Mouse (Mus musculus): ENCODE measurements around the gene Mtrr.

Gene Mtrr

GRCm38 (mm10) chr13:68581747-68582516 is at the start of gene Mtrr, which contains the start of gene Fastkd3:
Gene Mtrr (minus strand): TSS chr13:68582149.
Gene Fastkd3 (plus strand): TSS chr13:68582234.
- DNase-seq (ENCODE audit: low spot score in 2 of 2) = peak; percentile 94 to 98

GRCm38 (mm10) chr13:68627041-68627440 is 45.1 kb upstream of the Mtrr start:
- DNase-seq (ENCODE audit: low spot score in 2 of 2) = no peak

- no peak for DNase-seq (ENCODE audit: low spot score in 2 of 2)
Measured at GRCm38 (mm10) chr13:68622792-68623191, 40.8 kb upstream of the Mtrr start.

DNA sequence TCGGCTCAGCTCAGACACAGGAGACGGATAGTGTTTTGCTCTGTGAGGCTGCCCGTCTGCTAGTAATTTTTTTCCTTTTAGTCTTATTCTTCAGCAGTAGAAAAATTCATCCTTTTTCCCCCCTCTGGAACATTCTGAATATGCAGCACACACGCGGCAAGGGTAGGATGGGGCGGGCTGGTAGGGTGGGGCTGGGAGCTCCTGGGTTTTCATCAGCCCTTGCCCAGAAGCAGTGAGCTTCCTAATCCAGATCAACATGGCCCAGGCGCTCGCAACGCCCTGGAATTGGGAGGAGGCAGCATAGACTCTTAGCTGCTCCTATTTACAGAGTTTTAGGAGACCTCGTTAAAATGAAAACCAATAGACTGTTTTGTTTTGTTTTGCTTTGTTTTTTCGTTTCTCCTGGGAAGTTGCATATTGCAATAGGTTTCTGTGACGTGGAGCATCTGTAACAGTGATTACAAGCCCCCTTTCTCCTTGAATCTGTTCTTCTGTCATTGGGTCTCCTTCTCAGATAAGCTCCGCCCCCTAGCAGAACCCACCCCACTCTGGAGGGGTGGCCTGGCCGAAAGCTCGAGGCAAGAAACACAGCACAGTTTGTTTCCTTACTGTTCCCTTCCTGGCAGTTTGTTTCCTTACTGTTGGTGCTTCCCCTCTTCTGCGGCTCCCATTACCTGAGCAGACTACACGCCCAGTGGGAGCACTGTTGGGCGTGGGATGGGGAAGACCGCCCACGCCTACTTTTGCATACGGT is 25.9 kb upstream of the Mtrr start:
- DNase-seq (ENCODE audit: low spot score in 2 of 2) = no peak

DNA sequence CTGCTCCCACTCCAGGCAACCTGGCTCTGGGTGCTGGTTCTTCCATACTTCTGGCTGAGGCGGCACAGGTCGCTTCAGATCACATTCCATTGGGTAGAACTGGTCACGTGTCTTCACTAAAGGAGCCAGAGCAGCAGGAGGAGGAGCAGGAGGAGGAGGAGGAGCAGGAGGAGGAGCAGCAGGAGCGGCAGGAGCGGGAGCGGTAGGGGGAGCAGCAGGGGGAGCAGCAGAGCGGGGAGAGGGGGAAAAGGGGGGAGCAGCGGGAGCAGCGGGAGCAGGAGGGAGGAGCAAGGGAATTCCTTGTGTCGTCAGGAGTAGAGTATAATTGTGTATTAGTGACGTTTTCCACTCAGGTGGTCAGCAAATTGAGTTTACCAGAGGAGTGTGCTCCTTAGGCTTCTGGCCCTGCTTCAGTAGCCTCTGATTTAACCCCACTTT is 23.8 kb upstream of the Mtrr start:
- peak in 1 of 2 experiments; percentile 9 for DNase-seq (ENCODE audit: low spot score in 2 of 2)

DNA sequence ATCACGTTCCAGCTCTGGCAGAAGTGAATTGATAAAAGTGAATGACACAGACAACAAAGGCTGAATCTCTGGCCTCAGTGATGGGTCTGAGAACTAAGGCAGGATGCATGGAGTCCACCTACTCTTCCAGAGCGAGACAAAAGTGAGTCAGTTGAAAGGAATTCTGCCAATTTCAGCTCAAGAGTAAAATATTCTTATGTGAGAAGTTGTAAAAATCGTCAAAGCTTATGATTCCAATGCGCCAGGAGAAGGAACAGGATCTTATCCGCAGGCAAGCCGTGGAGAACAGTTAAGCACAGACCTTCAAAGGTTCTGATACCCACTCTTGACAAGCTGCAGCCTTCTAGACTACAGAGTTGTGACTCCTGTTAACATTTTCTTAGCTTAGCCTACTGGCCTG is 21.1 kb upstream of the Mtrr start:
- no peak for DNase-seq (ENCODE audit: low spot score in 2 of 2)

DNA sequence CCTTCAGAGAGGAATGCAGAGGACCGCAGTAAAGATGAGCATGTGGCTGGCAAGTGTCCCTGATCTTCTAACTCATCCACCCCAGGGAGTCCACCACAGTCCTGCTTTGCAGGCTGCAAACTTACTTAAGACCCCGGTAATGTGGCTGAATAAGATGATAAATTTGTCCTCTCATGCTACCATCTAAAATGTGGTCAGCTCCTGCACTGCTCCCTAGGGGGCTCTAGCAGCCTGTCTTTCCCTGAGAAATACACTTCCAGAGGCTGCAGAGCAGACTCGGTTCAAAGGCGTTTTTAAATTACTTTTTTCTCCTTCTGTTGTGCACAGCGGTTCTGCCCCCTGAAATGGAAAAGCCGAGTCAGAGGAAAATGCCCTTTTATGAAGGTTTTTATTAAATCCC is 19.2 kb upstream of the Mtrr start:
- peak in 1 of 2 experiments; percentile 5 for DNase-seq (ENCODE audit: low spot score in 2 of 2)

DNA sequence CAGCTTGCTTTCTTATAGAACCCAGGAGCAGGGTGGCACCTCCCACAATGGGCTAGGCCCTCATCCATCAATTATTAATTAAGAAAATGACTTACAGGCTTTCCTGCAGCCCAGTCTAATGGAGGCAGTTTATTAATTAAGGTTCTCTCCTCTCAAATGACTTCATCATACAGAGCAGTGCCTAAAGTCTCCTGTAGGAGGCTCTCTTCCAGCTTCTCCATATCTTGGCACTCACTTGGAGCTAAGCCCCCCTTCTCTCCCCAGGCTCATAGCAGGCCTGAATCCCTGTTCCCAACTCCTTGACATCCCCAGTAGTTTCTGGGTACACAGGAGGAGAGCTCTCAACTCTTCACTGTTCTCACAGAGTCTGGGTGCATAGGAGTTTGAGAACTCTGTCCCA is 17.0 kb upstream of the Mtrr start:
- no peak for DNase-seq (ENCODE audit: low spot score in 2 of 2)

- no peak for DNase-seq (ENCODE audit: low spot score in 2 of 2)
Measured at GRCm38 (mm10) chr13:68597667-68598066, 15.7 kb upstream of the Mtrr start.

- DNase-seq (ENCODE audit: low spot score in 2 of 2) = no peak
Measured at GRCm38 (mm10) chr13:68597199-68597598, 15.2 kb upstream of the Mtrr start, which contains the start of gene 1700001L19Rik. Gene 1700001L19Rik (plus strand): TSS chr13:68597421.

DNA sequence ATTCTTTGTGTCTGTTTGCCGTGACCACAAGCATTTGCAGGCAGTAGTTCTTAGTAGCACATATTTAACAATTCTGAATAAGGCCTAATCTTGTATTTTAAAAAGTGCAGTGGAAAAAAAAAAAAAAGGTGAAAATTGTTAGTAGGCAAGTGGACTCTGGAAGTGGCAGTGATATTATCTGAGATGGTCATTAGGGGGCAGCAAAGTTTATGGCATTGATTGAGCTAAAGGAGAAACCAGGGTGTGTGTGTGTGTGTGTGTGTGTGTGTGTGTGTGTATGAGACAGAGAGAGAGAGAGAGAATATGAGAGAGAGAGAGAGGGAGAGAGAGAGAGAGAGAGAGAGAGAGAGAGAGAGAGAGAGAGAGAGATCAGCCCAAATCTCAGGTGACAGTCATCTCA is 11.8 kb upstream of the Mtrr start:
- DNase-seq (ENCODE audit: low spot score in 2 of 2) = no peak

GRCm38 (mm10) chr13:68588352-68588751 is 6.4 kb upstream of the Mtrr start:
- DNase-seq (ENCODE audit: low spot score in 2 of 2) = no peak

DNA sequence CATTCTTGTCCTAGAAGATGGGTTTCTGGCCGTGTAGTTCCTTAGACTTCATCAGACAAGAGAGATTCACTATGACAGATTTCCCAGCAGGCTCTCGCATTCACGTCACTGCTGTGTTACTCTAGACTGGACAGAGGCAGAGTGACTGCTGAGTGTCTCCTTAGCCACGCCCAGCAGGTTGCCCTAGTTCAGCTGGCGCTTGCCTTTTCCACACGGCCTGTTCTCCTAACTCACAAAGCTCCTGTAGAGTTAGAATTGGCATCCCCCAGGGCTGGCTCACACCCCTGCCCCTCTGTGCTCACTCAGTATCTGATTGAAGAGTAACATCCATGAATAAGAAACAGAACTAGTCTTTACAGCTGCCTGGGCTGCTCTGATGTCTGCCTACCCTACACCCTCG is 3.5 kb upstream of the Mtrr start:
- DNase-seq (ENCODE audit: low spot score in 2 of 2) = no peak

- no peak for DNase-seq (ENCODE audit: low spot score in 2 of 2)
Measured at GRCm38 (mm10) chr13:68583961-68584360, 2.0 kb upstream of the Mtrr start.

- DNase-seq (ENCODE audit: low spot score in 2 of 2) = no peak
Measured at GRCm38 (mm10) chr13:68582517-68582780, 500 bp upstream of the Mtrr start.

DNA sequence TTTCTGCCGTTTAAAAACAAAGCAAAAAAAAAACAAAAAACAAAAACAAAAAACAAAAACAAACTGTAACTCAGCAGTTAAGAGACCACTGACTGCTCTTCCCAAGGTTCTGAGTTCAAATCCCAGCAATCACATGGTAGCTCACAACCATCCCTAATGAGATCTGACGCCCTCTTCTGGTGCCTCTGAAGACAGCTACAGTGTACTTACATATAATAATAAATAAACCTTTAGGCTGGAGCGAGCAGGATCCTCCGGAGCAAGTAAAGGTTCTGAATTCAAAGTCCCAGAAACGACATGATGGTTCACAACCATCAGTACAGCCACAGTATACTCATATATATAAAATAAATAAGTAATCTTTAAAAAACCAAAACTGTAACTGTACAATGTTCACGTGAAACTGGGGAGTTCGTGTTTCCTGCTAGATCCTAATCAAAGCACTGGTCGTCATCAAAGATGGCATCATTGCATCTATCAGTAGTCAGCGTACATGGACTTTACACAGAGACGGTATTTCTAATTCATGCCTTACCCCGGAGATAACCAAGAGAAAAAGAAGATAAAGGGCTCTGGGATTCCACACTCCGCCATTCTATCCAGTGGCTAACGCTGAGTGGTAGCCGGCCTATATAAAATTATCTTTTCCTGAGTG is 736 bp downstream of the Mtrr start:
- DNase-seq (ENCODE audit: low spot score in 2 of 2) = no peak

DNA sequence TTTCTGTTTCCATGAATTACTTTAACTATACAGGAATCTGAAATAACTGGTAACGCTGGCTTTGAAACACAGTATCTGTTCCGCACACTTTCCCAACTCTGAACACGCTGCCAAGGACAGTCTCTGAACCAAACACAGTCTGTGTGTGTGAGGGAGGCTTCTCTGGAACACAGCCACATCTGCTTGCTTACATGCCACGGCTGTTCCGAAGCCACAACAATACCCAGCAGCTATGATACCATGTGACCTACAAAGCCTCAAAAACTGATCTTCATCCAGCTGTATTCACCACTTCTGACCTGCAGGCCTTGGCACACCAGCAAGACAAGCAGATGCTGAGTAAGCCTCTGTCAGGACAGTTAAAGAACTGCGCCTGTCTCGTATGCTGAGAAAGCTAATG is 4.0 kb downstream of the Mtrr start:
- DNase-seq (ENCODE audit: low spot score in 2 of 2) = peak in 1 of 2 experiments; percentile 37

- DNase-seq (ENCODE audit: low spot score in 2 of 2) = no peak
Measured at GRCm38 (mm10) chr13:68574398-68574797, 7.6 kb downstream of the Mtrr start.

DNA sequence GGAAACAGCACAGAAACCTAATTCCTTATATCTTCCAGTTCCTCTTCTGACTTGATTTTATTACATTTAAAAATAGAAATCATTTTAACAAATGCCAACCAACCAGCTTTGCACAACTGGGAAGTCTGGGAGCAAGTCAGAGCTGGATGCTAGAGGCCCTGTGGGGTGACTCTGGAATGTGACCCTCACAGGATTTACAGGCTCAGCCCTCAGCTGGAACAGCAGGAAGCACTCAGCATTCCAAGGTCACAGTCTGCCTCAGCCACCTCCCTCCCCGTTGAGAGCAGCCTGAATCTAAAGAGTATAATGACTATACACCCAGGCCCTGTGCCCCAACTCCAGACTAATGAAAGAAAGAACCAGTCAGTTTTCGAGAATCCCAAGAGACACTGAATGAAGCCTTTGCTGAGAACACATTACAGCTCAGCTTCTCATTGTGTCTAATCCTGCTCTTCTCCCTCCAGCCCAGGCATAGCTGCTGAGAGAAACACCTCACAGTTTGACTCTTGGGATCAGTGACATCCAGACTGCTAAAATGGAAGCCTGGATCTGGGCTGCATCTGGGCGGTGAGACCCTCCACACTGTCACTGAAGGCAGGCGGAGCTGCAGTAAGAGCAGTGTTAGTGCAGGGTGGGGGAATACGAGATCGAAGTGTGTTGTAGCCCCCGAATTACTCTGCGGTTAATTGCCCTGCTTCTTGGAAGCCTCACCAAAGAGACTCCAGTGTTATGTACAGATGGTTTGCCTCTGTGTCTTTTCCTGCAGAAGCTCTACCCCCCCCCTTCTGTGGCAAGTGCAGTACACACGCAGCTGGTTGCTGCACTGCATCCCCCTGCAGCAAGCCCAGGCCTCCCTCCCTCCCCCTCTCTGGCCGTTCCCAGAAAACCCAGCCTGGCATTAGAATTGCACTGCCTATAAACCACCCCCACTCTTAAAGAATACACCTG is 8.7 kb downstream of the Mtrr start:
- no peak for DNase-seq (ENCODE audit: low spot score in 2 of 2)

DNA sequence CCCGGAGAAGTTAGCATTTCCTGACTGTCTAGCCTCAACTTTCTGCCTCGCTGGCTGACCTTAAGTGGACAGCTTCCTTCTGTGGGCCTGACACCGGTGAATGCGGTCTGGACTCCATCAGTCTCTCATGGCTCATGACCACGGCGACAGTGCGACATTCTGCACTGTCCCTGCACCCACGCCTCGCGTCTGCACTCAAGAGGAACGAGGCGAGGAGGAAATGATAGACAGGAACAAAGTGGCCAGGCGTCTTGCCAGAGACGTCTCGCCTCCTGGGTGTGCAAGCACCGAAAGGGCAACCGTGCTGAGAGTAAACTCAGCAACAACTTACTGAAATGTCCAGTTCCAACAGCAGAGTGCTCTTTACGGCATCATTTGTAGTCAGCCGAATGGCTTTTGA is 9.7 kb downstream of the Mtrr start:
- no peak for DNase-seq (ENCODE audit: low spot score in 2 of 2)

DNA sequence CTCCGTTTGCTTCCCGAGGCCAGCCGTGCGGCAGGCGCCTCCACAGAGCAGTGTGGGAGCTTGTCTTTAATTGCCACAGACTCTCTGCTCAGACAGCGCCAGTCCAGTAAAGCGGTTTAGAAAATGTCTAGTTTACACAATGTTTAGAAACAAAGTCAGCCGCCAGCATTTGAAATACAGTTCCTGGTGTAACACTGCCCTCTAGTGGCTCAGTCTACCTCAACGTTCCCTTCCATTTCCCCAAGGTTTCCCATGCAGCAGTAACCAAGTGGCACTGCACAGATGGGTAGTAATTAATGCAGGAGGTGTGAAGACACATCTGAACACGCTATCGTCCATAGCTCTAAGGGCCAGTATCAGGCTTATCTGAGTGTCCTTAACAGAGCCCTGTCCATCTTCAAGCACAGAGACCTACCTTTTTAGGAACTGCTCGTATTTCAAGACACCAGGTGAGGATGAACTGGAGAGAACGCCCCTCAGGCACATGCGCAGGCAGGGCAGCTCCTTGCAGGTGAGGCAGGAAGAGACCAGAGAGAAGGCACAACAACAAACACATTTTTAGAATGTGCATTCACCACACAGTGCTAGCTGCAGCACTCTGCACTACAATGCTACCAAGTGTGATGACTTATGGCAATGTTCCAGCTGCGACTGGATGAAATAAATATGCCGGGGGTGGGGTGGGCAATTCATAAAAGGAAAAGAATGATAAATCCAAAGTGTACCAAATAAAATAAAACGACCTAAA is 12.2 kb downstream of the Mtrr start:
- DNase-seq (ENCODE audit: low spot score in 2 of 2) = peak; percentile 20 to 44
